Mouse (Mus musculus): ENCODE data around the gene Bcl7b. TPM values are rescaled to one million over a fixed set of nuclear protein-coding genes. Genes with fewer than 3 reads are reported as not detected.
A peak's percentile ranks its signal among the peaks of the same experiment; 100 is the strongest.

Bcl7b gene
- total and polyA plus RNA-seq, 3 experiments = 44.6 to 76.0 TPM; not detected in 1

GRCm38 (mm10) chr5:135167469-135167868, 614 bp upstream of the Bcl7b start:
- Histone ChIP-seq H3K27me3 (ENCODE audit: control insufficient read depth in 1 of 2, insufficient read depth in 2 of 2, low read length in 2 of 2) (no peaks in the 10 kb centered on the region), H3K9me3 (replicated peaks; ENCODE audit: insufficient read depth, low read length) (no peaks in the 10 kb centered on the region), H3K4me3 (ENCODE audit: control insufficient read depth in 1 of 2, insufficient read depth in 1 of 2, low read depth in 2 of 2, low read length in 2 of 2) (no peak overlapping the region), H3K79me2 (ENCODE audit: control insufficient read depth, insufficient read depth, low read length, poor library complexity) (peaks cover 19% of the 10 kb centered on the region), H3K36me3 (ENCODE audit: control insufficient read depth in 1 of 2, insufficient read depth in 2 of 2, low read length in 2 of 2) (peaks cover 1 to 14% of the 10 kb centered on the region in 2 experiments; a peak in 2 of 4 replicates), H3K4me1 (ENCODE audit: control insufficient read depth in 1 of 2, insufficient read depth in 2 of 2, low read length in 2 of 2) (peaks cover 3 to 15% of the 10 kb centered on the region in 2 experiments; a peak in 3 of 4 replicates), H3K9ac (ENCODE audit: control insufficient read depth, low read depth, low read length, poor library complexity, severe bottlenecking) (peak overlapping the region; percentile 96; the same call in 1 of the 2 replicates), H3K27ac (ENCODE audit: control insufficient read depth, low read depth, low read length) (no peak overlapping the region)
- no peak for DNase-seq (ENCODE audit: low read depth, low spot score)
- TF ChIP-seq GABPA (IDR thresholded peaks at IDR 0.05; ENCODE audit: low read depth, low read length) (no peak), CHD1 (IDR thresholded peaks at IDR 0.05; ENCODE audit: low read depth, low read length) (0 out of 2 replicates have a peak, but pooled peaks have one; percentile 4)

GRCm38 (mm10) chr5:135169479-135169878, 1.4 kb downstream of the Bcl7b start:
- H3K9ac ChIP-seq (ENCODE audit: control insufficient read depth, low read depth, low read length, poor library complexity, severe bottlenecking) = peak overlapping the region; percentile 85
- peaks cover 3 to 15% of the 10 kb centered on the region in 2 experiments; a peak in 3 of 4 replicates for H3K4me1 ChIP-seq (ENCODE audit: control insufficient read depth in 1 of 2, insufficient read depth in 2 of 2, low read length in 2 of 2)
- H3K36me3 ChIP-seq (ENCODE audit: control insufficient read depth in 1 of 2, insufficient read depth in 2 of 2, low read length in 2 of 2) = peaks cover 1 to 14% of the 10 kb centered on the region in 2 experiments; a peak in 3 of 4 replicates
- peaks cover 19% of the 10 kb centered on the region for H3K79me2 ChIP-seq (ENCODE audit: control insufficient read depth, insufficient read depth, low read length, poor library complexity)
- TF ChIP-seq E2F4 (IDR thresholded peaks at IDR 0.05; ENCODE audit: borderline replicate concordance, low read depth, low read length) = no peak
- no peak for TF ChIP-seq KAT2A (conservative IDR thresholded peaks at IDR 0.05; ENCODE audit: low read depth, low read length)
- TF ChIP-seq TBP (IDR thresholded peaks at IDR 0.05; ENCODE audit: low read depth, low read length) = no peak
- H3K9me3 ChIP-seq (replicated peaks; ENCODE audit: insufficient read depth, low read length) = no peaks in the 10 kb centered on the region
- DNase-seq (ENCODE audit: low read depth, low spot score) = no peak
- no peaks in the 10 kb centered on the region for H3K27me3 ChIP-seq (ENCODE audit: control insufficient read depth in 1 of 2, insufficient read depth in 2 of 2, low read length in 2 of 2)
- peak overlapping the region; percentile 87; the same call in 1 of the 2 replicates for H3K27ac ChIP-seq (ENCODE audit: control insufficient read depth, low read depth, low read length)
- peak overlapping the region; percentile 81 to 95 for H3K4me3 ChIP-seq (ENCODE audit: control insufficient read depth in 1 of 2, insufficient read depth in 1 of 2, low read depth in 2 of 2, low read length in 2 of 2)

GRCm38 (mm10) chr5:135171688-135172220, 3.7 kb downstream of the Bcl7b start:
- no peak overlapping the region for H3K4me3 ChIP-seq (ENCODE audit: control insufficient read depth in 1 of 2, insufficient read depth in 1 of 2, low read depth in 2 of 2, low read length in 2 of 2)
- peaks cover 19% of the 10 kb centered on the region for H3K79me2 ChIP-seq (ENCODE audit: control insufficient read depth, insufficient read depth, low read length, poor library complexity)
- H3K27me3 ChIP-seq (ENCODE audit: control insufficient read depth in 1 of 2, insufficient read depth in 2 of 2, low read length in 2 of 2) = no peaks in the 10 kb centered on the region
- no peaks in the 10 kb centered on the region for H3K9me3 ChIP-seq (replicated peaks; ENCODE audit: insufficient read depth, low read length)
- H3K27ac ChIP-seq (ENCODE audit: control insufficient read depth, low read depth, low read length) = no peak overlapping the region
- H3K4me1 ChIP-seq (ENCODE audit: control insufficient read depth in 1 of 2, insufficient read depth in 2 of 2, low read length in 2 of 2) = peaks cover 3 to 15% of the 10 kb centered on the region in 2 experiments; a peak in 3 of 4 replicates
- no peak overlapping the region for H3K9ac ChIP-seq (ENCODE audit: control insufficient read depth, low read depth, low read length, poor library complexity, severe bottlenecking)
- TF ChIP-seq ELF1 (IDR thresholded peaks at IDR 0.05; ENCODE audit: low read depth, low read length) (no peak), GABPA (IDR thresholded peaks at IDR 0.05; ENCODE audit: low read depth, low read length) (no peak), E2F4 (IDR thresholded peaks at IDR 0.05; ENCODE audit: borderline replicate concordance, low read depth, low read length) (no peak), ZNF384 (IDR thresholded peaks at IDR 0.05; ENCODE audit: low read depth, low read length) (no peak), MAZ (IDR thresholded peaks at IDR 0.05; ENCODE audit: low read depth, low read length) (no peak), GATA1 (IDR thresholded peaks at IDR 0.05; ENCODE audit: low read depth, low read length) (no peak), MXI1 (IDR thresholded peaks at IDR 0.05; ENCODE audit: low read depth, low read length) (no peak), ZC3H11A (IDR thresholded peaks at IDR 0.05; ENCODE audit: low read depth, low read length) (no peak)
- DNase-seq (ENCODE audit: low read depth, low spot score) = no peak
- peaks cover 1 to 14% of the 10 kb centered on the region in 2 experiments; a peak in 3 of 4 replicates for H3K36me3 ChIP-seq (ENCODE audit: control insufficient read depth in 1 of 2, insufficient read depth in 2 of 2, low read length in 2 of 2)
